In genomic region chr6:29935741-29936140, GRCm38 (mm10) we compare ENCODE assay signal across 19 mouse cellular contexts. TPM values are rescaled to one million over a fixed set of nuclear protein-coding genes. Genes with fewer than 3 reads are reported as not detected.
DNase-seq lines count a peak whose midpoint lies in the region; ATAC-seq lines count a peak whose summit lies in the region.
"Had no signal": no experiment of that assay in that cellular context is flagged by ENCODE, and none has a peak within 500 bp of the region (broad histone marks: within the 10 kb centered on the region; RNA-seq: fewer than 3 reads in every experiment).

No protein-coding gene starts in this region.

- H3K9me3 ChIP-seq in heart, embryonic 12.5 days (replicated peaks): no peaks in the 10 kb centered on the region
- H3K9me3 ChIP-seq: forebrain, embryonic 12.5 days; hindbrain, embryonic 15.5 days; limb, embryonic 10.5 days; liver, embryonic 13.5 days; midbrain, embryonic 12.5 days; neural tube, embryonic 13.5 days had no signal

- H3K9ac ChIP-seq in heart, embryonic 12.5 days: no peak overlapping the region
- H3K9ac ChIP-seq: forebrain, embryonic 12.5 days; hindbrain, embryonic 15.5 days; liver, embryonic 13.5 days; midbrain, embryonic 12.5 days; neural tube, embryonic 13.5 days had no signal

- no peak overlapping the region for H3K27ac ChIP-seq in heart, embryonic 12.5 days (ENCODE audit: poor library complexity, severe bottlenecking)
- H3K27ac ChIP-seq: forebrain, embryonic 12.5 days; hindbrain, embryonic 15.5 days; left cerebral cortex, adult 2 months; limb, embryonic 10.5 days; liver, embryonic 13.5 days; midbrain, embryonic 12.5 days; neural tube, embryonic 13.5 days had no signal

- no peaks in the 10 kb centered on the region for H3K27me3 ChIP-seq in heart, embryonic 12.5 days (replicated peaks)
- H3K27me3 ChIP-seq: forebrain, embryonic 12.5 days; hindbrain, embryonic 15.5 days; liver, embryonic 13.5 days; midbrain, embryonic 12.5 days; neural tube, embryonic 13.5 days had no signal

- no peak for ATAC-seq in heart, embryonic 12.5 days (ENCODE audit: insufficient number of reproducible peaks, low FRiP score)
- ATAC-seq: intestine, embryonic 16.5 days had no signal

- H3K4me1 ChIP-seq in heart, embryonic 12.5 days (replicated peaks): peaks cover 14% of the 10 kb centered on the region
- H3K4me1 ChIP-seq: forebrain, embryonic 12.5 days; hindbrain, embryonic 15.5 days; limb, embryonic 10.5 days; liver, embryonic 13.5 days; midbrain, embryonic 12.5 days; neural tube, embryonic 13.5 days had no signal

- H3K36me3 ChIP-seq in heart, embryonic 12.5 days: peaks cover 91% of the 10 kb centered on the region
- H3K36me3 ChIP-seq: forebrain, embryonic 12.5 days; hindbrain, embryonic 15.5 days; limb, embryonic 10.5 days; liver, embryonic 13.5 days; midbrain, embryonic 12.5 days; neural tube, embryonic 13.5 days had no signal

- 83% methylated on average over 1 of the region's 1 CpGs for WGBS in heart, embryonic 12.5 days

- no peak overlapping the region for H3K4me2 ChIP-seq in heart, embryonic 12.5 days
- H3K4me2 ChIP-seq: forebrain, embryonic 12.5 days; hindbrain, embryonic 15.5 days; liver, embryonic 13.5 days; midbrain, embryonic 12.5 days; neural tube, embryonic 13.5 days had no signal

- DNase-seq in cerebellum, postnatal 14 days: peak; percentile 52 to 53
- DNase-seq in cerebellum, adult 18-20 months: no peak
- peak; percentile 48 to 56 for DNase-seq in heart, adult 9 months (ENCODE audit: low spot score in 2 of 2)
- DNase-seq in adipocyte (ENCODE audit: low spot score): peak; percentile 94
- peak; percentile 10 to 59 for DNase-seq in gastrocnemius, adult 8-10 months (ENCODE audit: low spot score in 2 of 2)
- no peak for DNase-seq in spleen, postnatal 14 days (ENCODE audit: low spot score in 2 of 2)
- no peak for DNase-seq in thymus, postnatal 10 days (ENCODE audit: low spot score in 2 of 2)
- DNase-seq: B cell, adult 2 months; cerebellum, adult 11 months; liver, embryonic 13.5 days; thymus, postnatal 14 days had no signal

- no peak overlapping the region for H3K4me3 ChIP-seq in heart, embryonic 12.5 days
- H3K4me3 ChIP-seq: forebrain, embryonic 12.5 days; hindbrain, embryonic 15.5 days; left cerebral cortex, adult 2 months; limb, embryonic 10.5 days; liver, embryonic 13.5 days; midbrain, embryonic 12.5 days; neural tube, embryonic 13.5 days had no signal

RNA-seq across cellular contexts. Expression of gene Strip2, which starts 18.9 kb away (rescaled TPM):
- polyA plus RNA-seq in heart, embryonic 12.5 days (2016; fragmentation: Nextera tagmentation; extraction: Ambion mirVana): 39.5 and 39.8 TPM in 2 replicates
- under 1 TPM; 0.75 to 0.99 (median 0.88) TPM for total RNA-seq in gastrocnemius, adult 8-10 months (2022)

Comparison
In these comparisons a context has a peak if more than half of its experiments do, and no peak if none do; other contexts are left out.
1. DNase-seq: peak in cerebellum, postnatal 14 days (2 of 2), heart, adult 9 months (2 of 2), adipocyte (single experiment) and gastrocnemius, adult 8-10 months (2 of 2); none in cerebellum, adult 18-20 months (0 of 2), spleen, postnatal 14 days (0 of 2) and thymus, postnatal 10 days (0 of 2).